8 mouse cellular contexts compared by ENCODE assay signal in genomic region chr5:66069133-66069469, GRCm38 (mm10).
DNase-seq lines count a peak whose midpoint lies in the region; ATAC-seq lines count a peak whose summit lies in the region.

No protein-coding gene starts in this region.

- WGBS in kidney, embryonic 16.5 days = 31% methylated on average over 7 of the region's 7 CpGs
- 36% methylated on average over 7 of the region's 7 CpGs for WGBS in embryonic facial prominence, embryonic 12.5 days
- 45% methylated on average over 7 of the region's 7 CpGs for WGBS in intestine, embryonic 14.5 days
- 37% methylated on average over 7 of the region's 7 CpGs for WGBS in midbrain, embryonic 15.5 days

- no peaks in the 10 kb centered on the region for H3K9me3 ChIP-seq in kidney, embryonic 16.5 days (ENCODE audit: low read length)
- H3K9me3 ChIP-seq in embryonic facial prominence, embryonic 12.5 days = no peaks in the 10 kb centered on the region
- H3K9me3 ChIP-seq in intestine, embryonic 14.5 days (ENCODE audit: control insufficient read depth, low read length) = no peaks in the 10 kb centered on the region
- H3K9me3 ChIP-seq in midbrain, embryonic 15.5 days = no peaks in the 10 kb centered on the region

- ATAC-seq in kidney, embryonic 16.5 days (ENCODE audit: low FRiP score, low TSS enrichment) = no peak
- no peak for ATAC-seq in embryonic facial prominence, embryonic 12.5 days (ENCODE audit: insufficient number of reproducible peaks, insufficient read depth, low FRiP score, low TSS enrichment)
- no peak for ATAC-seq in intestine, embryonic 14.5 days (replicated peaks; ENCODE audit: low FRiP score, low TSS enrichment, low read depth)
- no peak for ATAC-seq in midbrain, embryonic 15.5 days (replicated peaks)

- H3K4me1 ChIP-seq in kidney, embryonic 16.5 days (ENCODE audit: insufficient read depth, low read length) = peaks cover 27% of the 10 kb centered on the region
- H3K4me1 ChIP-seq in embryonic facial prominence, embryonic 12.5 days = peaks cover 2% of the 10 kb centered on the region; the same call in 1 of the 2 replicates
- H3K4me1 ChIP-seq in intestine, embryonic 14.5 days (replicated peaks; ENCODE audit: control insufficient read depth, insufficient read depth, low read length) = peaks cover 5% of the 10 kb centered on the region; the same call in 1 of the 2 replicates
- peaks cover 12% of the 10 kb centered on the region; the same call in 1 of the 2 replicates for H3K4me1 ChIP-seq in midbrain, embryonic 15.5 days

- H3K4me2 ChIP-seq in kidney, embryonic 16.5 days (replicated peaks; ENCODE audit: low read depth, low read length) = peak overlapping the region; percentile 95
- peak overlapping the region; percentile 73 for H3K4me2 ChIP-seq in embryonic facial prominence, embryonic 12.5 days (replicated peaks)
- H3K4me2 ChIP-seq in intestine, embryonic 14.5 days (ENCODE audit: low read length) = peak overlapping the region; percentile 81
- peak overlapping the region; percentile 64 for H3K4me2 ChIP-seq in midbrain, embryonic 15.5 days

- no peak for DNase-seq in kidney, postnatal 10 days
- DNase-seq in intestine, embryonic 14.5 days (ENCODE audit: low spot score) = no peak
- no peak for DNase-seq in adrenal gland, adult 18-20 months (ENCODE audit: low spot score in 2 of 2)
- DNase-seq in frontal cortex, postnatal 10 days (ENCODE audit: low spot score in 2 of 2) = no peak
- no peak for DNase-seq in urinary bladder, adult 2 months (ENCODE audit: low spot score)

- H3K27ac ChIP-seq in kidney, embryonic 16.5 days (ENCODE audit: low read length) = no peak overlapping the region; the same call in 1 of the 2 replicates
- no peak overlapping the region for H3K27ac ChIP-seq in embryonic facial prominence, embryonic 12.5 days
- H3K27ac ChIP-seq in intestine, embryonic 14.5 days (ENCODE audit: low read depth) = no peak overlapping the region
- no peak overlapping the region for H3K27ac ChIP-seq in midbrain, embryonic 15.5 days

- peak overlapping the region; percentile 52 for H3K4me3 ChIP-seq in kidney, embryonic 16.5 days (ENCODE audit: low read length)
- H3K4me3 ChIP-seq in embryonic facial prominence, embryonic 12.5 days = no peak overlapping the region
- peak overlapping the region; percentile 44 for H3K4me3 ChIP-seq in intestine, embryonic 14.5 days (ENCODE audit: low read depth, low read length)
- peak overlapping the region; percentile 35; the same call in 1 of the 2 replicates for H3K4me3 ChIP-seq in midbrain, embryonic 15.5 days

- no peaks in the 10 kb centered on the region for H3K36me3 ChIP-seq in kidney, embryonic 16.5 days (ENCODE audit: insufficient read depth, low read length)
- H3K36me3 ChIP-seq in embryonic facial prominence, embryonic 12.5 days = no peaks in the 10 kb centered on the region
- H3K36me3 ChIP-seq in intestine, embryonic 14.5 days (ENCODE audit: control insufficient read depth, insufficient read depth, low read length) = no peaks in the 10 kb centered on the region
- no peaks in the 10 kb centered on the region for H3K36me3 ChIP-seq in midbrain, embryonic 15.5 days (replicated peaks)

- H3K27me3 ChIP-seq in kidney, embryonic 16.5 days (ENCODE audit: insufficient read depth, low read length) = no peaks in the 10 kb centered on the region
- H3K27me3 ChIP-seq in embryonic facial prominence, embryonic 12.5 days = no peaks in the 10 kb centered on the region
- no peaks in the 10 kb centered on the region for H3K27me3 ChIP-seq in intestine, embryonic 14.5 days (replicated peaks; ENCODE audit: control insufficient read depth, insufficient read depth, low read length)
- H3K27me3 ChIP-seq in midbrain, embryonic 15.5 days (replicated peaks) = no peaks in the 10 kb centered on the region

- peak overlapping the region; percentile 59 for H3K9ac ChIP-seq in kidney, embryonic 16.5 days (replicated peaks; ENCODE audit: low read length)
- no peak overlapping the region for H3K9ac ChIP-seq in embryonic facial prominence, embryonic 12.5 days
- no peak overlapping the region for H3K9ac ChIP-seq in intestine, embryonic 14.5 days (ENCODE audit: low read length)
- no peak overlapping the region for H3K9ac ChIP-seq in midbrain, embryonic 15.5 days
